Mouse (Mus musculus) heart, adult 2 months (tissue): ENCODE results near the gene Nutf2. TPM values are rescaled to one million over a fixed set of nuclear protein-coding genes. Genes with fewer than 3 reads are reported as not detected.

Experiments used
- DNase-seq, 2 experiments: peaks; one replicate each; pipeline ENCODE4 v3.0.0; 2021
- H3K27ac ChIP-seq: fragments of 200-600 bp; 2 replicates; pipeline ENCODE4 v1.8.1; 2022
- H3K27me3 ChIP-seq: fragments of 200-500 bp; 2 replicates; pipeline ENCODE4 v1.6.1; 2012; ENCODE audit warnings: mild to moderate bottlenecking, low read length, inconsistent platforms, mixed read lengths; ENCODE audit not compliant: control insufficient read depth, insufficient read depth
- H3K36me3 ChIP-seq: fragments of 200-500 bp; 2 replicates; pipeline ENCODE4 v1.6.1; 2012; ENCODE audit warnings: low read length, inconsistent platforms; ENCODE audit not compliant: control insufficient read depth, insufficient read depth
- H3K4me1 ChIP-seq: fragments of 200-500 bp; 2 replicates; pipeline ENCODE4 v1.6.1; 2011; ENCODE audit warnings: low read length; ENCODE audit not compliant: control insufficient read depth, insufficient read depth
- H3K4me3 ChIP-seq: fragments of 200-600 bp; 2 replicates; pipeline ENCODE4 v1.8.1; 2022
- H3K79me2 ChIP-seq: fragments of 200-500 bp; replicated peaks from 2 replicates; pipeline ENCODE4 v1.6.1; 2012; ENCODE audit warnings: mild to moderate bottlenecking, inconsistent platforms, low read length, moderate library complexity, mixed read lengths; ENCODE audit not compliant: control insufficient read depth, insufficient read depth
- H3K9ac ChIP-seq: fragments of 200-500 bp; 2 replicates; pipeline ENCODE4 v1.6.1; 2012; ENCODE audit warnings: low read depth, mild to moderate bottlenecking, control low read depth, inconsistent platforms, low read length, mixed read lengths
- CTCF ChIP-seq: fragments of 200-600 bp; IDR thresholded peaks from 2 replicates; pipeline ENCODE4 v1.8.1; 2022; ENCODE audit warnings: antibody characterized with exemption, mild to moderate bottlenecking, moderate library complexity
- EP300 ChIP-seq: fragments of 200-500 bp; IDR thresholded peaks from 2 replicates; pipeline ENCODE4 v1.6.1; 2011; ENCODE audit warnings: low read depth, low read length, control low read depth; ENCODE audit not compliant: insufficient read depth
- POLR2A ChIP-seq: fragments of 200-500 bp; IDR thresholded peaks from 2 replicates; pipeline ENCODE4 v1.6.1; 2011; ENCODE audit warnings: mild to moderate bottlenecking, low read depth, low read length, control low read depth; ENCODE audit not compliant: insufficient read depth
- WGBS: fragments of 180-500 bp; shearing (Covaris S2); methylation state at CpG from one replicate; pipeline ENCODE4 v1.1.7; 2018; 5-methylcytosine and 5-hydroxymethylcytosine counted together
- intact Hi-C: fragments of 180-260 bp; cut with DNase I; formaldehyde crosslinking; loops from one replicate; pipeline ENCODE4 v1.15.1; 2025
- polyA plus RNA-seq: library from polyadenylated mRNA; depleted of rRNA; stranded (reverse); fragments of >200 nt; gene quantifications from 2 replicates; pipeline ENCODE4 v1.2.3, GENCODE M21; 2012
- total RNA-seq, 2 experiments: library from RNA; stranded (reverse); gene quantifications; 2 replicates each; pipeline ENCODE4 v1.2.3; 2021

The Nutf2 gene
- total and polyA plus RNA-seq, 3 experiments = 35.5 to 56.1 (median 39.8) TPM

GRCm38 (mm10) chr8:105851651-105852143, 8.7 kb upstream of the Nutf2 start:
- peak; percentile 89 to 92 for DNase-seq
- intact Hi-C loops = loop anchor here (2.0 to 5.0 kb wide), 4 partner anchors 25 to 161 kb away; partner anchors contain the start of genes Ctrl, Ddx28, Ranbp10 and Tsnaxip1
- Histone ChIP-seq H3K27me3 (no peaks in the 10 kb centered on the region), H3K9ac (peak overlapping the region; percentile 77), H3K27ac (peak overlapping the region; percentile 53), H3K79me2 (no peaks in the 10 kb centered on the region), H3K4me1 (peaks cover 9% of the 10 kb centered on the region), H3K36me3 (peaks cover 5% of the 10 kb centered on the region), H3K4me3 (peak overlapping the region; percentile 82)
- WGBS = under 1% methylated on average over 34 of the region's 34 CpGs
- no peak for TF ChIP-seq CTCF
- TF ChIP-seq EP300 = no peak
- peak; percentile 80 for TF ChIP-seq POLR2A

- intact Hi-C loops = loop anchor here (2.0 to 5.0 kb wide), 4 partner anchors 25 to 160 kb away; partner anchors contain the start of genes Ctrl, Ddx28, Ranbp10 and Tsnaxip1
- peak overlapping the region; percentile 82; the same call in 1 of the 2 replicates for H3K4me3 ChIP-seq
These were observed 8.1 kb upstream of the Nutf2 start for GRCm38 (mm10) chr8:105852146-105852729.

GRCm38 (mm10) chr8:105853178-105853577, 7.2 kb upstream of the Nutf2 start, which contains the start of gene Cenpt:
Gene Cenpt, minus strand, starts transcription at chr8:105853278.
- WGBS = 87% methylated on average over 3 of the region's 3 CpGs
- no peak within 1 kb of the TSS for H3K4me3 ChIP-seq
- DNase-seq = no peak
- H3K4me1 ChIP-seq = peaks cover 9% of the 10 kb centered on the region
- no peak within 1 kb of the TSS for H3K9ac ChIP-seq
- peaks cover 7% of the 10 kb centered on the region for H3K36me3 ChIP-seq
- H3K27me3 ChIP-seq = no peaks in the 10 kb centered on the region
- TF ChIP-seq POLR2A (no peak), CTCF (no peak), EP300 (no peak)
- peak within 1 kb of the TSS; percentile 53 for H3K27ac ChIP-seq
- no peaks in the 10 kb centered on the region for H3K79me2 ChIP-seq
- intact Hi-C loops = loop anchor here (2.0 to 5.0 kb wide), 4 partner anchors 26 to 159 kb away; partner anchors contain the start of genes Ctrl, Ddx28, Ranbp10 and Tsnaxip1

More at GRCm38 (mm10) chr8:105852146-105852729, 8.1 kb upstream of the Nutf2 start:
- H3K27me3 ChIP-seq = no peaks in the 10 kb centered on the region
- H3K27ac ChIP-seq = peak overlapping the region; percentile 53
- H3K36me3 ChIP-seq = peaks cover 7% of the 10 kb centered on the region
- WGBS = 72% methylated on average over 12 of the region's 12 CpGs
- no peak for DNase-seq
- H3K79me2 ChIP-seq = no peaks in the 10 kb centered on the region
- TF ChIP-seq CTCF = no peak
- no peak for TF ChIP-seq EP300
- no peak for TF ChIP-seq POLR2A
- H3K4me1 ChIP-seq = peaks cover 9% of the 10 kb centered on the region
- no peak overlapping the region for H3K9ac ChIP-seq

- TF ChIP-seq EP300 = no peak
- TF ChIP-seq POLR2A = no peak
- no peak for TF ChIP-seq CTCF
- Histone ChIP-seq H3K27ac (no peak overlapping the region), H3K4me1 (peaks cover 9% of the 10 kb centered on the region), H3K4me3 (no peak overlapping the region; the same call in 1 of the 2 replicates), H3K9ac (no peak overlapping the region), H3K36me3 (peaks cover 7% of the 10 kb centered on the region), H3K79me2 (no peaks in the 10 kb centered on the region), H3K27me3 (no peaks in the 10 kb centered on the region)
- intact Hi-C loops = loop anchor here (5.0 kb wide), 3 partner anchors 78 to 158 kb away; partner anchors contain the start of genes Ctrl and Ddx28
- no peak for DNase-seq
- WGBS = 26% methylated on average over 8 of the region's 8 CpGs
These were observed 6.1 kb upstream of the Nutf2 start for GRCm38 (mm10) chr8:105854303-105854702.

GRCm38 (mm10) chr8:105854715-105855216, 5.6 kb upstream of the Nutf2 start, which contains the start of gene Thap11:
Gene Thap11, plus strand, starts transcription at chr8:105855132.
- Histone ChIP-seq H3K9ac (peak within 1 kb of the TSS; percentile 79), H3K36me3 (peaks cover 7% of the 10 kb centered on the region), H3K4me1 (peaks cover 9% of the 10 kb centered on the region), H3K4me3 (peak within 1 kb of the TSS; percentile 78), H3K27ac (peak within 1 kb of the TSS; percentile 83), H3K27me3 (no peaks in the 10 kb centered on the region), H3K79me2 (no peaks in the 10 kb centered on the region)
- WGBS = under 1% methylated on average over 43 of the region's 43 CpGs
- DNase-seq = peak; percentile 95 to 96
- peak; percentile 93 for TF ChIP-seq CTCF
- peak; percentile 40; the same call in 1 of the 2 replicates for TF ChIP-seq EP300
- TF ChIP-seq POLR2A = 0 out of 2 replicates have a peak, but pooled peaks have one; percentile 47
- intact Hi-C loops = loop anchor here (5.0 kb wide), 3 partner anchors 78 to 158 kb away; partner anchors contain the start of genes Ctrl and Ddx28
